Mouse (Mus musculus): ENCODE measurements around the gene Mllt3.
"Not testable (repeated sequence)": the region's sequence is repeated elsewhere in the genome, so short reads cannot be mapped to it uniquely, and the experiment has no call there.

The Mllt3 gene

GRCm38 (mm10) chr4:88012774-88013173, 20.4 kb downstream of the Mllt3 start:
- DNase-seq (ENCODE audit: low read depth): no peak

GRCm38 (mm10) chr4:88011870-88012572, 21.1 kb downstream of the Mllt3 start:
- no peak for DNase-seq (ENCODE audit: low read depth)

- no peak for DNase-seq (ENCODE audit: low read depth)
Observed at GRCm38 (mm10) chr4:88010441-88010840, 22.7 kb downstream of the Mllt3 start.

DNA sequence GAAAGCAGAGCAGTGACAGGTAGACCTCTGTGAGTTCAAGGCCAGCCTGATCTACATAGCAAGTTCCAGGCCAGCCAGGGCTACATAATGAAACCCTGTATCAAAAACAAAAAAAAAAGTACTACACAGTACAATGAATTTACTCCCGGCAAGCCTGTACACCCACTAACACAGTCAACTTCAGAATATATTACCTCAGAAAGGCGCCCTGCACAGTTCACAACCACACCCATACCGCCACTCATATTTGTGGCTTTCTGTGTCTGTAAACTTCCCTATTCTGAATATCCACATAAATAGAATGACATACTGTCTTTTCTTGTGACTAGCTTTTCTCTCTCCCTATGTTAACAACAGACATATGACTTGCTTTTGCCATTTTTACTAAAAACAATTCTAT, 27.4 kb downstream of the Mllt3 start:
- DNase-seq (ENCODE audit: low read depth): peak; percentile 62

- DNase-seq (ENCODE audit: low read depth): peak; percentile 40
Observed at GRCm38 (mm10) chr4:88003159-88003948, 29.8 kb downstream of the Mllt3 start.

- no peak for DNase-seq (ENCODE audit: low read depth)
Observed at GRCm38 (mm10) chr4:87991710-87992109, 41.5 kb downstream of the Mllt3 start.

- DNase-seq (ENCODE audit: low read depth): no peak
Observed at GRCm38 (mm10) chr4:87990940-87991339, 42.2 kb downstream of the Mllt3 start.

GRCm38 (mm10) chr4:87985281-87985680, 47.9 kb downstream of the Mllt3 start:
- DNase-seq (ENCODE audit: low read depth): peak; percentile 9

- peak; percentile 81 for DNase-seq (ENCODE audit: low read depth)
Observed at GRCm38 (mm10) chr4:87984589-87984988, 48.6 kb downstream of the Mllt3 start.

- DNase-seq (ENCODE audit: low read depth): no peak
Observed at GRCm38 (mm10) chr4:87984091-87984490, 49.1 kb downstream of the Mllt3 start.

DNA sequence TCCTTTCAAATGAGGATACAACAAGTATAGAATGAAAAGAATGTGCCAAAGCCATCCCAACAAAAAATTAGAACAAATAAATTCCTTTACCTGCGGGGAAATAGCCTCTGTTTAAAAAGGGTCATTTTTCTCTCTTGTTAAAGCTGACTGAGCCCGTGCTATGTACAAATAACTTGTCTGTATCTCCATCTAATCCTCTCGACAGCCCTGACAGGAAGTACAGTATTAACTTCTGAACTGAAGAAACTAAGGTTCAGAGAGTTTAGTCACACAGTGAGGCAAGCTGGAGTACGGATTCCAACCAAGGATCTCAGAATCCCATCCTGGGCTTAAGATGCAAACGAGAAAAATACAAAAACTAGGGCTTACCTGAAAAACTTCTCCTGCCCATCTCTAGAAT, 50.6 kb downstream of the Mllt3 start:
- no peak for DNase-seq (ENCODE audit: low read depth)

DNA sequence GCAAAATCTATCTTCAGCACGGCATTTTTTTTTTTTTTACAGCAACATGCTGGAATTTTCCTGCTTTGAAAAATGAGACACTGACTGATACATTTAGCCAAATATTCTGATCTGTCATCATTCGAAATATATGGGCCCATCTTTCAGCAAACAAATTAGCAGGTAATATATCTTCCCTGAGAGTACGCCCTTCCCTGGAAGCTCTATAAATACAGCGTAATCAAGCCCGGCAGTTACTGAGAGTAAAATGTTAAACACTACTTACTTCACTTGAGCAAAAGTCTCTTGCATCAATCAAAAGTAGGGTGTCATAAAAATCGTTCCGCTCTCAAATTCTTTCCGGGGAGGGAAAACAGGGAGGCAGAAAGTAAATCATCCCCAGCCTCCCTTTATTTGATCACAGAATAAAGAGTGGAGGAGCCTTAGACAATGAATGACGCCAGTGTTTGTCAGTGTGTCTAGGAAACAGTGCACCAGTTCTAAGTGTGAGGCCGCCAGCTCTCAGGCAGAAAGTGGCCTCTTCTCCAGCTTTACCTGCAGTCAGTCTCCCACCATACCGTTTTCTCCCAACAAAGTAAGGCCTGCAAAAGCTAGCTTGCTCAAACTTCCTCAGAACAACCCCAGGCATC, 55.2 kb downstream of the Mllt3 start:
- DNase-seq (ENCODE audit: low read depth): no peak

- DNase-seq (ENCODE audit: low read depth): no peak
Observed at GRCm38 (mm10) chr4:87965836-87966235, 67.3 kb downstream of the Mllt3 start.

DNA sequence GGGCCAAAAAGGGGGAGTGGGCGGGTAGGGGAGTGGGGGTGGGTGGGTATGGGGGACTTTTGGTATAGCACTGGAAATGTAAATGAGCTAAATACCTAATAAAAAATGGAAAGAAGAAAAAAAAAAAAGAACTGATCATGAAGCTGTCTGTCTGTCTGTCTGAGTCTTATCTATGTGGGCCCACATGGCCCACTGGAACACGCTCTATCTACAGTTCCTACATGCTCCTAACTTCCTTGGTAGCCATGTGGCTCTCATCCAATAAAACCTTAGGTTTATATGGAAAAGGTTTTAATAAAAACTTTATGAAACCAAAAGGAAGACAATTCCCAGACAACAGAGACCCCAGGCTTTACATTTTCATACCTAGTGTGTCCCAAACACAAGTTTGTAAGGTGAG, 68.3 kb downstream of the Mllt3 start:
- not testable (repeated sequence) for DNase-seq (ENCODE audit: low read depth)

- DNase-seq (ENCODE audit: low read depth): no peak
Observed at GRCm38 (mm10) chr4:87963773-87964076, 69.4 kb downstream of the Mllt3 start.

GRCm38 (mm10) chr4:87963055-87963772, 70.0 kb downstream of the Mllt3 start:
- no peak for DNase-seq (ENCODE audit: low read depth)

GRCm38 (mm10) chr4:87961872-87962271, 71.3 kb downstream of the Mllt3 start:
- no peak for DNase-seq (ENCODE audit: low read depth)

DNA sequence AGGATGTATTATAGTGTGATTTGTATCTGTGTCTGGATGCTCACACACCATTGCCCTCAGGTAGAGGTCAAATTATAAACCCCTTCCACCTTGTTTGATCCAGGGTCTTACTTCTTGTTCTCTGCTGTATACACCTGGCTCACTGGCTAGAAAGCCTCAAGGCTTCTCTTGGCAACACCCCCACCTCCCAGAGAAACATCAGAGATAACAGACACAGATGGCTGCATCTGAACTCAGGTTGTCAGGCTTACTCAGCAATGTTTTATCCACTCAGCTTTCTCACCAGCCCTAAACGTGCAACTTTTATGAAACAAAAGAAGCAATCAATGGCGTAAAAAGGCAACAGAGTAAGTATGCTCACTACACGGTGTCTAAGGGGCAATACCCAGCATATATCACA, 75.3 kb downstream of the Mllt3 start:
- DNase-seq (ENCODE audit: low read depth): no peak

DNA sequence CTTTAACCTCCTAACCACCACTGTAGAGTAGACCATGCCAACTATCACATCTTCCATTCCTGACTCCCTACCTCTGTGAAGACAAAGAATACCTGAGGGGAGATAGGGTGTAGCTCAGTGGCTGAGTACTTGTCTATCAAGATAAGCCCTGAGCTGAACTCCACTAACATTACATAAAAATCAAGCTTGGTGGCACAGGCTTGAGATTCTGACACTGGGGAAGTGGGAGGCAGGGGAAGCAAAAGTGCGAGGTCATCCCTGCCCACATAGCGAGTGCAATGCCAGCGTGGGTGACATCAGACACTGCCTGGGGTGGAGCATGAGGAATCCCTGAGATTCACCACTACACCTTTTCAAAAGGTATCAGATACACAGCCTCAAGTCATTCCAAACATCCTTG, 76.0 kb downstream of the Mllt3 start:
- no peak for DNase-seq (ENCODE audit: low read depth)

GRCm38 (mm10) chr4:87955132-87955531, 78.0 kb downstream of the Mllt3 start:
- no peak for DNase-seq (ENCODE audit: low read depth)

DNA sequence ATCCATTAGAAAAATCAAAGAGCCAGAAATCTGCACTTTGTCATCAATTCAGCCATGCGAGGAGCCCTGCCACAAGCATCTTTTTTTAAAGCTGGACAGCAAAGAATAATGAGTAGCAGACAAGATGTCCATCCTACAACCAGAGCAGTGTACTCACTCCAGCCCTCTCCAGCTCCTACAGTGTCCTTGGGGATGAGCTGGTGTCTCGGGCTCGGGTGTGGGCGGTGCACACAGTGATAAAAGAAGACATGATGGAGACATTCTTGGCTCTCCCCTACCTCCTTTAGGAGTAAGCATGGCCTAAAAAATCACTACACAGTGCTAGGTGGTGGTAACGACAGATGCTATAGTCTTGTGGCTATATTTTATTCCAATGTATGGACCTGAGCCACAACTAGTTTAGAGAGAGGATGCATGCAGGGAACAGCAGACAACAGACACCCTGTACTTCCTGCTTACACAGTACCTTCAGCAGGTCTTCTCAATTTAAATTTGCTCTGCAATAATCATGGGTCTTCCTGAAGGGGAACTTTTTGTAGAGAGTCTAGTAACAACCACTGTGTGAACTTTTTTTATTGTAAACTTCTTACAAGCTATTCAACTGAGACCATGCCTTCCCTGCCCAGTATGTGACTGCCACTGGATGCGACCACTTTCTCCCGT, 78.6 kb downstream of the Mllt3 start:
- no peak for DNase-seq (ENCODE audit: low read depth)

DNA sequence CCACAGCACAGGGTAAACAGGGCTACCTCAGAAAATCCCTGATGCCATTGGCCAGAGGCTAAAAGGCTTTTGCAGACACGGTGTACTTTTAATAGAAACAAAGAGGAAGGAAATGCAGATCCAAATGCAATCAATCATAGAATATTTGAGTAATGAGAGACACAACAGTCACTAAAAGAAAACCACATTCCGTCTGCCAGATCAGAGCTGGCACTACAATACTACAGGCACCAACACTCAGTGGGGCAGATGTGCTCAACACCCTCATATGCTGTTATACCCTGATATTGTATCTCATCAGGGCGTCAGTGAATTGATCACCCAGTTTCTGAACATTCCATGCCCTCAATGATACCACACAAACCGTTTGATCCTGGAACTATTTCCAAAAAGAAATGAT, 79.4 kb downstream of the Mllt3 start:
- no peak for DNase-seq (ENCODE audit: low read depth)
